Mouse (Mus musculus): ENCODE results near the gene Mast4. TPM values are rescaled to one million over a fixed set of nuclear protein-coding genes. Genes with fewer than 3 reads are reported as not detected.

Mast4 gene
- total RNA-seq, 1 experiment from 2014 or later = 4.1 TPM

GRCm38 (mm10) chr13:102684890-102685289 is 649.4 kb downstream of the Mast4 start:
- ATAC-seq (replicated peaks; ENCODE audit: insufficient number of reproducible peaks, low FRiP score, low TSS enrichment, poor library complexity, severe bottlenecking) = no peak

Data from monocyte, adult 5-6 weeks (primary cell).